Mouse (Mus musculus) ES-CJ7 (cell line): ENCODE data around the gene Srp54c.
A peak's percentile ranks its signal among the peaks of the same experiment; 100 is the strongest.

Experiments used
- DNase-seq: peaks from one replicate; pipeline ENCODE4 v3.0.0; 2011; ENCODE audit warnings: low read depth, low spot score

Srp54c gene

GRCm38 (mm10) chr12:55311841-55312240 is 81.9 kb downstream of the Srp54c start:
- peak; percentile 25 for DNase-seq
